Mouse (Mus musculus) testis, adult 2 months (tissue): ENCODE measurements at regions not wholly inside any gene's neighbourhood (a gene's known extent, or its start where the extent isn't known, plus 50 kb on each side); places are given as distances from the start of the nearest gene placed in this dataset.

Experiments used
- CTCF ChIP-seq: fragments of 200-500 bp; IDR thresholded peaks from 2 replicates; pipeline ENCODE4 v1.5.1; 2012; ENCODE audit warnings: low read depth, mild to moderate bottlenecking, inconsistent platforms, low read length, moderate library complexity; ENCODE audit not compliant: control insufficient read depth, insufficient read depth, insufficient replicate concordance
- POLR2A ChIP-seq: fragments of 200-500 bp; IDR thresholded peaks from 2 replicates; pipeline ENCODE4 v1.6.1; 2012; ENCODE audit warnings: low read depth, mild to moderate bottlenecking, inconsistent platforms, low read length, moderate library complexity; ENCODE audit not compliant: control insufficient read depth

DNA sequence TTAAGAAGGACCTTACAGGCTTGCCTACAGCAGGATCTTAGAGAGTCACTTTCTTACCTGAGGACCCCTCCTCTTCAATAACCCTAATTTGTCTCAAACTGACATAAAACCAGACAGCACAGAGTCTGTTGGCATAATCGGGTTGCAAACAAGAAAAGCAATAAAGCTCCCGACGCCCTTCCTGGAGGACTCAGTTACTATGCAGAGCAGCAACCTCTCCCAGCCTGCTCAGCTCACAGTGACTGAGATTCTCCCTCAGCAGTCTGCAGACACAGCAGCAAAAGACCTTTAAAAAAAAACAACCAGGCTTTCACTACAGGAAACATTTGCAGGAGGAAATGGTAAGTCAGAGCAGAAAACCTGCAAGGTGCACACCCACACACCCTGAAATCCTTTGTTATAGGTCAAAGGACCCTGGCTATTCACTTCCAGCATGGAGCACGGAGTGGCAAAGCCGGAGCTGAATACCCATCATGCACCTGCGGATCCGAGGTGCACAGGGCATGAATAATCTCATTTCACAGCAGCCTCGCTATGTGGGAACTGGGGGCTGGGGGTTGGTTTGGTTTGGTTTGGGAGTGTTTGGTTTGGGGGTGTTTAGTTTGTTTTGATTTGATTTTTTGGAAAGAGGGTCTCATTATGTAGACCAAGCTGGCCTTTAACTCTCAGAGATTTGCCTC is 97.6 kb downstream of the Tbx19 start:
- TF ChIP-seq POLR2A (no peak), CTCF (no peak)
